Mouse (Mus musculus): ENCODE measurements around the gene Gm44596.
"Not testable (repeated sequence)": the region's sequence is repeated elsewhere in the genome, so short reads cannot be mapped to it uniquely, and the experiment has no call there.

The Gm44596 gene

DNA sequence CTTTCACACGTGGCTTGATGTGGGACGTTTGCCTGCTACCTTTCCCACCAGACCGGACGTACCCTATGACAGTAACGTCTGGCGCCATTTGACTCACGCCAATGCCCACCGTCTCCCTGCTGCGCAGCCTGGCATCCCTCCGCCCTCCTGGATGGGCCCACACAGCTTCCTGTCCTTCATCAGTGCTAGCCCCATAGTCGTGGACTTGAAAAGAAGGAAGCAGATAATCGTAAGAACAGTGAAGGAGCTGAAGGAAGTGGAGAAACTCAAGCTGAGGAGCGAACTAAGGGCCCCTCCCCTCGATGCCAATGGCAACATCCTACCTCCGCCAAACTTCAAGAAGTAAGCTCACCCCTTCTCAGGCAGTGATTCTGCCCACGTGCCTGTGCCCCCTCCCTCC is 4.3 kb downstream of the Gm44596 start:
- DNase-seq (ENCODE audit: extremely low read depth, insufficient read length, low spot score): no peak

DNA sequence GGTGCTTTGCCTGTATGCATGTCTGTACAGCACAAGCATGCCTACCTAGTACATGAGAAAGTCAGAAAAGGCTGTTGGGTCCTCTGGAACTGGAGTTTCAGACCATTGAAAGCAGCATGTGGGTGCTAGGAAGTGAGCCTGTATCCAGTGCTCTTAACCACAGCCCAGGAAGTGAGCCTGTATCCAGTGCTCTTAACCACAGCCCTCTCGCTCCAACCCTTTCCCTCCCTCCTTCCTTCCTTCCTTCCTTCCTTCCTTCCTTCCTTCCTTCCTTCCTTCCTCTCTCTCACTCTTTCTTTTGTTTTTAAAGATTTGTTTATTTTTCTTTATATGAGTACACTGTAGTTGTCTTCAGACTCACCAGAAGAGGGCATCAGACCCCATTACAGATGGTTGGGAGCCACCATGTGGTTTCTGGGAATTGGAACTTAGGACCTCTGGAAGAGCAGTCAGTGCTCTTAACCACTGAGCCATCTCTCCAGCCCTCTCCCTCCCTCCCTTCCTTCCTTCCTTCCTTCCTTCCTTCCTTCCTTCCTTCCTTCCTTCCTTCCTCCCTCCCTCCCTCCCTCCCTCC is 5.4 kb downstream of the Gm44596 start:
- not testable (repeated sequence) for DNase-seq (ENCODE audit: extremely low read depth, insufficient read length, low spot score)

DNA sequence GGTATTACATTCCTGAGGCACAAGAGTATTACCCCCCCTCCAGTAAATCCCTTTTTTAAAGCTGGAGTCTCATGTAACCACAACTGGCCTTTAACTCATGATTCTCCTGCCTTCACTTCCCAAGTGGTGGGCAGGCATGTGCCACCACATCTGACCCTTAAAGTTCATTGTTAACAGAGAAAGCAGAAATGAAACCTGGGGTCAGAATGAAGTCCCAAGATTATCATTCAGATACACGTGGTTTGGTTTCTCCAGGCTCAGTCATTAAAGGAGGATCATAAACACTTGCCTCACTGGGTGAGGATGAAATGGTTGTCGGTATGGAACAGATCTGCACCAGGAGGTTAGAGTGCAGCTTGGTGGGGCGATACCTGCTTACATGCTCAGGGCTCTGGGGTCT is 6.0 kb downstream of the Gm44596 start:
- no peak for DNase-seq (ENCODE audit: extremely low read depth, insufficient read length, low spot score)

DNA sequence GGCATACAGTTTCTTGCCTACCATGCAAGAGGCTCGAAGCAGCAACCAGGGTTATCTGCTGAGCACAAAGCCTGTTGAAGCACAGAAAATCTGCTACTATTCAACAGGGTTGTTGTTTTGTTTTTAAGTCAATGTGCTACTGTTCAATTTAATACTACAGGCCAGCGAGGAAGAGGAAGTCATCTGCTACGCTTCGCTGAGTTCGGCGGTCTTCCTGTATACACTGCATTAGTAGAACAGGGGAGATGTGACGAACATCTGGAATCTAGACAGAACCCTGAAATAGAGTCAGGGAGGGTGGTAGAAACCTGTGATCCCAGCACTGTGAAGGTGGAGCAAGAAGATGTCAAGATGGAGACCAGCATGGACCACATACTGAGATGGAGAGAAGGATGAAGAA is 8.4 kb downstream of the Gm44596 start:
- no peak for DNase-seq (ENCODE audit: extremely low read depth, insufficient read length, low spot score)

DNA sequence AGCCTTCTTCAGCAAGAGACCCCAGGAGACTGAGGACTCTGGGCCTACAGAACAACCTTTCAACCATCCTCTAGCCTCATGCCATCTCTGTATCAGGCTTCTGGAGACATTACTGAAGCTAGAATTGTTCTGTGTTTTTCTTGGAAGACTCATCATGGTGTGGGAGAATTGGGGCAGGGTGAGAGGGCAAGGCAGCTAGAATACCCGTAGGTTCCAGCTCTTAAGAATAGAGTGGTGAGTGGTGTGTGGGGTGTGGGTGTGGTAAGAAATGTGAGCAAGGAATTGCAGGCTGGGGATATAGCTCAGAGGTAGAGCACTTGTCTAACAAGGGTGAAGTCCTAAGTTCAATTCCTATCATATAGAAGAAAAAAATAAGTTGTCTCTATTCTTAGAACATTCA is 9.7 kb downstream of the Gm44596 start:
- DNase-seq (ENCODE audit: extremely low read depth, insufficient read length, low spot score): no peak

DNA sequence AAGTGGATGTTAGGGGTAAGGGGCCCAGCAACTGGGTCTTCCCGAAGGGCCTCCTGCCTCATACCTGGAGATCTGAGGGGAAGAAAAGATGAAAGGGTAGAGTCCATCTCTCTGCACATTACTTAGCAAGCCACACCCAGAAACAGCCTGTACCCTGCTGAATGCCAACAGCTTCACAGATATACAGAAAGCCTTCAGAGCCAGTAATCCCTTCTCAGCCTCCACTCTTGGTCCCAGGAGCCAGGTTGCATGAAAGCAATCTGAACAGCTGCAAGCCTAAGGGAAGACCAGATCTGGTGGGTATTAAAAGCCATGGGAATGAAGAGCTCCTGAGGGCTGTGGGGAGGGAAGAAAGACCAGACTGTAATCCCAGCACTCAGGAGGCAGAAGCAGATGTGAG is 13.9 kb downstream of the Gm44596 start:
- no peak for DNase-seq (ENCODE audit: extremely low read depth, insufficient read length, low spot score)

DNA sequence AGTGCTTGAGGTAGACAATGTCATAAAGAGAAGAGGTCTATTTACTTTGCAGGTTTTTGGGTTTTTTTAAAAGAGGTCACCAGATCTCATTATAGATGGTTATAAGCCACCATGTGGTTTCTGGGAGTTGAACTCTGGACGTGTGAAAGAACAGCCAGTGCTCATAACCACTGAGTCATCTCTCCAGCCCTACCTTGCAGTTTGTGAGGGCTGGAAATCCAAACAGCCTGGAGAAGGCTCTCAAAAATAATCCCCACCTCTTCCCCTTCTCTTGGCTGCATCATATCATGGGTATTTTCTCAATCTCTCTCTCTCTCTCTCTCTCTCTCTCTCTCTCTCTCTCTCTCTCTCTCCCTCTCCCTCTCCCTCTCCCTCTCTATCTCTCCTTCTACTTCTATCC is 15.4 kb downstream of the Gm44596 start:
- DNase-seq (ENCODE audit: extremely low read depth, insufficient read length, low spot score): no peak

DNA sequence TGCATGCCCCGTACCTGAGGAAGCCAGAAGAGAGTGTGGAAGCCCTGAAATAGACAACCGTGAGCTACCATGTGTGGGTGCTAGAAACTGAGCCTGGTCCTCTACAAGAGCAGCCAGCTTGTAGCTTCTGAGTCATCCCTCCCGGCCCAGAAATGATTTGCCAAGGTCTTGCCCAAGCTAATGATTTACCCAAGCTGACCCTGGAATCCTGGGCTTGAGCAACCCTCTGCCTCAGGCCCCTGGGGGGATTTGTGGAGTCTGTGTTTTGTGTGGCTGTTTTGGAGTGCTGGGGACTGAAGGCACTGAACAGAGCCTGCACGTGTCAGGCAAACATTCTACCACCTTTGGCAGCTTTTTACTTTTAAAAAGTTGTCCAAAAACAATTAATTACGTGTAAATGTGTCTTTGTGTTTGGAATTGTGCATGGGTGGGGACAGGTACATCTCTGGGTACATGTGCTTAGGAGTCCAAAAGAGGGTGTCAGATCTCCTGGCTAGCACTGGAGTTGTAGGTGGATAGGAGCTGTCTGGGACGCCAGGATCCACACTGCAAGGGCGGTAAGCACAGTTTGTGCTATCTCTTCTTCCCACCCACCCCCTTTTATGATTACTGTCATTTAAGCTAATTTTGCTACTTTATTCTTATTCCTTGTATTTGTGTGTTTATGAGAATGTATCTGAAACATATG is 22.4 kb downstream of the Gm44596 start:
- no peak for DNase-seq (ENCODE audit: extremely low read depth, insufficient read length, low spot score)

DNA sequence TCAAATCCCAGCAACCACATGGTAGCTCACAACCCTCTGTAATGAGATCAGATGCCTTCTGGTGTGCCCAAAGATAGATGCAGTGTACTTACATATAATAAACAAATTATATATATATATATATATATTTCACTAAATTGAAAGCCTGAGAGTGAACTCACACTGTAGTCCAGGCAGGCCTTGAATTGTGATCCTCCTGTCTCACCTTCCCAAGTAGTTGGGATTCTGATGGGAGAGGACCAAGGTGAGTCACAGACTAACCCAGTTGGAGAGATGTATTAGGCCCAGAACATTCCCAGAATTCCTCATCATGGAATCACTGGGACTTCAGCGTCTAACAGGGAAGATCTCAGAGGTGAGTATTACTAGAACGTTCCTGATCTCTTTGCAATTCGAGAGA is 23.7 kb downstream of the Gm44596 start, which contains the start of gene Nrip2:
TSS of gene Nrip2 (plus strand) at position 301 of the 400 bp plus-strand sequence.
- no peak for DNase-seq (ENCODE audit: extremely low read depth, insufficient read length, low spot score)

DNA sequence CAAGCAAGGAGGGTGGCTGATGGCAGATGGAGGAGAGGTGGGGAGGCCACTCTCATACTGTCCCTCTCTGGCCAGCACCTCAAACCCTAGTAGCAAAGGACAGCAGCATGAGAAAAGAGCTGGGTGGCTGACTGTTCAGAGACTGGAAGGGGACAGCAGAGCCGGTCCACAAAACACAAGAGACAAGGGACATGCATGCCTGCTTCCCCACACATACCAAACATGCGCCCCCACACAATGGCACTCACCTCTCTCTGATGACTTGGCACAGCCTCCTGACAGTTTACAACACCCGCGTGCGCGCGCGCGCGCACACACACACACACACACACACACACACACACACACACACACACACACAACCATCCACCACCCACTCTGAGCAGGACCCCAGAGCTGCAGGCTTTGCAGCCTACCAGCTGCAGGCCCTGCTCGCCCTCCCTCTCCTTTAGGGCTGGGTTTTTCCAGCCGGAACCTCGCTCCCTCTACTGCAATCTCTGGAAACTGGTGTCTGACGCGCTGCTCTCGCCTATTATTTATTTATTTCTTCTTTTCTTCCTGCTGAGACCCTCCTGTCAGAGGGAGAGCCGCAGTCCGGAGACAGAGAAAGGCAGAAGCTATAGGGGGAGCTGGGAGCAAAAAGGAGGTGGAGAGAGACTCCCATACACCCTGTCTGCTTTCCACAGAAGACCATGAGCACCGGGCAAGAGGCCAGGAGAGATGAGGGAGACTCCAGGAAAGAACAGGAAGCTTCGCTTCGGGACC is 24.3 kb downstream of the Gm44596 start:
- DNase-seq (ENCODE audit: extremely low read depth, insufficient read length, low spot score): no peak

DNA sequence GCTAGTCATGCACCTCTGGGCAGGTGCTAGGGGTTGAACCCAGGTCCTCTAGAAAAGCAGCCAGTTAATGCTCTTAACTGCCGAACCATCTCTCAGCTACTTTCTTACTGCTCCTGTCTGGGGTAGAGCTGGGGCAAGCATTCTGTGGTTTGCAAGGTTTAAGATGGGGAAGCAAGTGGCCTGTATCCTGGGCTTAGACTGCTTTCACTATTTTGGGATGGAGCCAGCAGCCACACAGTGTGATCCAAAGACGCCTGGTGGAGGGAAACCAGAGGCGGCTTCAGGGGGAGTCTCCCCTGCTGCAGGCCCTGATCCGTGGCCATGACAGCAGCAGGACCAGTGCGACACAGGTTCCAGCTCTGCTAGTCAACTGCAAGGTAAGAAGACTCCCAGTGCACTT is 29.4 kb downstream of the Gm44596 start:
- no peak for DNase-seq (ENCODE audit: extremely low read depth, insufficient read length, low spot score)

DNA sequence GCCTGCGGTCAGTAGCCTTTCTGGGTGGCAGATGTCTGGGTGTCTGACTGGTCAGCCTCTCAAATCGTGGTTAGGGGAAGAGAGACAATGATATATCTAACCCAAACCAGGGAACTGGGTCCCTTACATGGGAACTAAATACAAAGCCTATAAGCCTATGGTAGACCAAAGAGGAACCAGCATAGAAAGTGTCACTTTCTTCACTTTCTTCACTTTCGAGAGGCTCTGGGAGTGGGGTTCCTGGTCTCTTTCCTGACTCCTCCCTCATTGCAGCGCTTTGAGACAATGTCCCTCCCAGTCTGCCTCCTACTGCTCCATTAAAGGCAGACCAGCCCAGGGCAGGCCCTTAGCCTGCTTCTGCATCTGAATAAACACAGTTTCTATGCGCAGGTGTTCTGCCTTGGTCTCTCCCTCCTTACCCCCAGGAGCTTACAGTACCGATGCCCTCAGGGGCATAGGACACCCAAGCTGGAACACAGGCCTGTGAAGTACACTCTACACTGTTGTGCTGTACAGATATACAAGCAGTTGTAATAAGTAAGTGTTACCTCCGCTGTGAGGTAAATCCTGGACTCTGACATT is 33.3 kb downstream of the Gm44596 start:
- DNase-seq (ENCODE audit: extremely low read depth, insufficient read length, low spot score): no peak

DNA sequence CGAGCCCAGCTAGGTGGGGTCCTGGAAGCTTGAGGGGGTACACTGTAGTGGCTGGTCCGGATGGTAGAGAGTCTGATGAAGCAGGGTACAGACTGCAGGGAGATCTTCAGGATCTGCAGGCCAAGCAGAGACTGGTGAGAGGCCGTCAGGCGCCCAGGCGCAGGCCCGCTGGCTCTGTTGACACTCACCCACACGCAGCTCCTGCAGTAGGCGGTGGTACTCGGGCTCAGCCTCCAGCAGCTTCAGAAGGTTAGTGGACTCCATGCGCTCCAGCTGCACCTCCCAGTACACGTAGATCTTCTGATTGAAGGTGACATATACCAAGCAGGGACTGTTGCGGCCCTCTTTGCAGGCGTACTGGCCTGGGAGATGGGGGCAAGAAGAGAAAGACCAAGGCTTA is 35.0 kb downstream of the Gm44596 start:
- DNase-seq (ENCODE audit: extremely low read depth, insufficient read length, low spot score): no peak

DNA sequence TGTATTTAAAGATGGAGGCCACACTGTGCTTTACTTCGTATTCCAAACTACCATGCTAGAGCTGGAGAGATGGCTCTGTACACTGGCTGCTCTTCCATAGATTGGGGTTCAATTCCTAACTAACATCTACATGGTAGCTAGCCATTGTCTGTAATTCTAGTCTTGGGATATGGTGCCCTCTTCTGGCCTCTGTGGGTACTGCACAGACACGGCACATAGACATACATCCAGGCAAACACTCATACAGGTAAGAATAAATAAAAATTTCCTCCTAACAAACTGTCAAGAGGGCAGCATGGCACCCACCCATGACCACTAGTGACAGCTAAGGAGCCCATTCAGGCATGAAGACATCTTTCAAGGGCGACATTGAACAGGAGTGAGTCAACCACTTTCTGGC is 35.8 kb downstream of the Gm44596 start:
- DNase-seq (ENCODE audit: extremely low read depth, insufficient read length, low spot score): no peak

DNA sequence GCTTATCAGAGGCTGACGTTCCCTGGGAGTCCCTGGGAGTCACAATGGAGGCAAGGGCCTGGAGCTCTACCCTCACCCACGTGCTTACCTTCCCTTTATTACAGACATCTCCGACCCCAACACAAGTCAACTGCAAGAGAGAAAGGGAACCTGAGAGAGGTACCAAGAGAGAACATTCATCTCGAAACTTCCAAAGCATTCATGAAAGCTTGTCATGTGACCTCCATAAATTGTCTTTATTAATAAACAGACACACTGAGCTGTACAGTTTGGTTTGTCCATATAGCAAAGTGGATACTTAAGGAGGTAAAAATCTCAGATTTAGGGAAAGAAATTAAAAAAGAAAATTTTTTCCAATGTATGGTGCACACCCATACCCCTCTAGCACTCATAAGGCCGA is 40.9 kb downstream of the Gm44596 start:
- DNase-seq (ENCODE audit: extremely low read depth, insufficient read length, low spot score): no peak

DNA sequence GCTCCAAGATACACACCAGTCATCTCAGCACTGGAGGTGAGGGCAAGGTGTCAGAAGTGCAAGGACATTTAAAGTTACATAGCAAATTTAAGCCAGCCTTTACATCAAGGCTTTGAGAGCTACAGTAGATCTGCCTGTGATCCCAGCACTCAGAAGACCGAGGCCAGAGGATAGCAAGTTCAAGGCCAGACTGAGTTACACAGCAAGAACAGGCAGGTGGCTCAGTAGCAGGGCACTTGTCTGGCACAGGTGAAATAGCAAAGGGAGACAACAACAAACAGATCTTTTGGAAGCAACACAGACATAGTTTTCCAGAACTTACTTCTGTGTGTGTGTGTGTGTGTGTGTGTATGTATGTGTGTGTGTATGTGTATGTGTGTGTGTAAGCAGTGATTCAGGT is 42.8 kb downstream of the Gm44596 start:
- no peak for DNase-seq (ENCODE audit: extremely low read depth, insufficient read length, low spot score)

DNA sequence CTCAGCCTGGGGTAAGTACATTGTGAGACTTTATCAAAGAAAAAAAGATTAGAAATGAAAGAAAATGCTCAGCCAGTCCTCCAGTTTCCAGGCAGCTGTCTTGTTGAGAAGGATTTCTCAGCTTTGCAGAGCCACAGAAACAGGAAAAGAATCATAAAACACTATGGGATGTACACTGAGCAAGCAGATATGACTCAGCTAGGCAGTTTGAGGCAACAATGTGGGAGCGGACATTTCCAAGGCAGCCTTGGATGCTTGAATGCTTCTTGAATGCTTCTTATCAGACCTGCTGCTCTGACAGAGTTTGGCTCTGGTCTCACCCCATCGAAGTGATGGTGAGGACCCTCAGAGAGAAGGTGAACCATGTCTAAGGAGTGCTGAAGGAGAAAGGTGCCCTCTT is 45.7 kb downstream of the Gm44596 start:
- DNase-seq (ENCODE audit: extremely low read depth, insufficient read length, low spot score): no peak

DNA sequence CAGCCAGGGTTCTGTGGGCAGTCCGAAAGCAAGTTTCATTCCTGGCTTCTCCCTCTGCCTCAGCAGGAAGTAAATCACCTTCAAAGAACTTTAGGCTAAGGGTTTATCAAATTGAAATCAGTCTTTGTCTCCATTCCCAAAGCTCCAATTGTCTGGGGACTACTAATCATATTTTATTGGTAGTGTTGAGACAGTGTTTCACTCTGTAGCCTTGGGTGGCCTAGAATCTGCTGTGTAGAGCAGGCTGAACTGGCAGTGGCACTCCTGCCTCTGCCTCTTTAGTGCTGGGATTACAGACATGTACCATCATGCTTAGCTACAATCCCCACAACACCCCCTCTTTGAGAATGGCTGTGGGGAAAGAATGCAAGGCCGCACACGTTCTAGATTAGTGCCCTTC is 46.2 kb downstream of the Gm44596 start:
- DNase-seq (ENCODE audit: extremely low read depth, insufficient read length, low spot score): no peak

DNA sequence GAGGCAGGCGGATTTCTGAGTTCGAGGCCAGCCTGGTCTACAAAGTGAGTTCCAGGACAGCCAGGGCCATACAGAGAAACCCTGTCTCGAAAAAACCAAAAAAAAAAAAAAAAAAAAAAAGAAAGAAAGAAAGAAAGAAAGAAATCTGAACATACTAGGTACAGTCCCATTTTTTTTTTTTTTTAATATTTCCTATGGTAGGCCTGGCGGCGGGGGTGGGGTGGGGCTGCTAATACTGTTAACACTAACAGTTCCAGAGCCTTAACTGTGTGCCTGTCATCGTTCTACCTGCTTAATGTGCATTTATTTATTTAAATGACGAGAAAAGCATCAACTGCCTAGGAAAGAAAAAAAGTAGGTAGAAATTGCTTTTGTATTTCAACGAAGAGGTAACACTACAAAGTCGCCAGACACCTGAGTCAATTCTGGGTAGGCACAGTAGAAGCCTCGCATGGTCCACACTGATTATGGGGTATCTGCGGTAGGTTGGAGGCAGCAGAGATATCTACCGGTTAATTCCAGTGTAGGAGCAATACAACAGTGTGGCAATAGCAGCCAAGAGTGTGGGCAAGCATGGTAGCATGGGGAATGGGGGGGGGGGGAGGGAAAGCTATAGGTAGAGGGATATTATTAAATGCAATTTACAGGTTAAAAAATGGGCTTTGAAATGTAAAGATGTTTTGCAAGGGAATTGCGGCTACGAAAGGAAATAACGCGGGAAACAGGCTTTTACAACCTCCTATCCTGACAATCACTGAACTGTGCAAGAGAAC is 48.4 kb downstream of the Gm44596 start:
- no peak for DNase-seq (ENCODE audit: extremely low read depth, insufficient read length, low spot score)

DNA sequence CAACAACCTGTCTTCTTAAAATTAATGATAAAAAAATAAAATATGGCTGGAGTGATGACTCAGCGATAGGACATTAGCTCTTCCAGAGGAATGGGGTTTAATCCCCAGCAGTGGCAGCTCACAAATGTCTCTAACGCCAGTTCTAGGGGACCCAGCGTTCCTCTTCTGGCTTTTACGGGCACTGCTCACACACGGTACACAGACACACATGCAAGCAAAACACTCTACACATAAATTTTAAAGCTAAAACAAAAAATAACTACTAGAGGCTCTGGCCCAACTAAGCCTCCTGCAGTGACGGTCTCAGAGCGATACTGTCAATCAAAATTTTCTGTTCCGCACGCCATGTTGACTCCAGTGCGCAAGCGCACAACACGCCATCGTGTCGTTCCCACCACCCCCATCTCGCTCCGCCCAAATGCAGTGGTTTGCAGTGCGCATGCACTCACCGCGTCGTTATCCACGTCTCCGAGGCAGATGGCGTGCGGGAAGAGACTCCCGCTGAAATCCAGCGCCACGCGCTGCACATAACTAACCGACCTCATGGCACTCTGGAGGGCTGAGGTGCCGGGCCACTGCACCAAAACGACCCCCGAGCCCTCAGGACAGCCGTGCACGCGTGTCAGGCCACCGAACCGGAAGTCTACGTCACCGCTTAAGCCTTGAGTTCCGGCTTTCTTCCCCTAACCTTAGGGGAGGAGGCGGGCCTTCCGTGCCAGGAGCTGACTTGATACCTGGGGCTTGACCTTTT is 49.1 kb downstream of the Gm44596 start, which contains the start of gene Itfg2:
TSS of gene Itfg2 (minus strand) at position 663 of the 751 bp plus-strand sequence.
- peak; percentile 98 for DNase-seq (ENCODE audit: extremely low read depth, insufficient read length, low spot score)

All from 3134 (cell line).